Mouse (Mus musculus) bone marrow macrophage, adult 2 months (primary cell): ENCODE measurements around the gene Ifnl2.

Source experiments
- CTCF ChIP-seq: IDR thresholded peaks from 2 replicates; pipeline ENCODE4 v1.5.1; 2012; ENCODE audit warnings: low read depth, mild to moderate bottlenecking, low read length, moderate library complexity
- POLR2A ChIP-seq: IDR thresholded peaks from 2 replicates; pipeline ENCODE4 v1.6.1; 2012; ENCODE audit warnings: mild to moderate bottlenecking, low read depth, low read length, borderline replicate concordance

DNA sequence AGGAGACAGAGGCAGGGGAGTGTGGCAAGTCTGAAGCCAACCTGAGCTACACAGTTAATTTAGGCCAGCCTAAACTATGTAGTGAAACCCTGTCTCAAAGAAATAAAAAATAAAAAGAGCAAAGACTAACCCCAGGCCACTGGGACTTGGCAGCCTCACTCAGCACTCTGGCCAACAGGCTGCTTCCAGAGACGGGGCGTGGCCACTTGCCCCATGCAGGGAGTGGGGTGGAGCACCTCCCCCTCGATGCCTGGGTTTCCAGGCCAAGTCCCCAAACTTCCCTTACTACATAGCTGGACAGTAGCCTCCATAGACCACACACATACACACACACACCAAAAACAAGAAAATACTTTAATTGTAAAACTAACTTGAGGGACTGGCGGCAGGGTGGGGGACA lies 48.2 kb upstream of the Ifnl2 start:
- no peak for TF ChIP-seq CTCF
- no peak for TF ChIP-seq POLR2A
